Mouse (Mus musculus) Patski (cell line): ENCODE measurements around the gene C1qtnf9. TPM values are rescaled to one million over a fixed set of nuclear protein-coding genes. Genes with fewer than 3 reads are reported as not detected.

Experiments used
- ATAC-seq: fragments of 100-300 bp; one replicate; pipeline ENCODE4 v1.8.0; 2021
- CTCF ChIA-PET: fragments of 350-600 bp; sonication (Branson Sonifier 250); formaldehyde crosslinking; loops from one replicate; lab custom pipeline; 2022; ENCODE audit warnings: inconsistent platforms; lab: Charles Lee
- POLR2A ChIA-PET: fragments of 350-600 bp; sonication (Branson Sonifier 250); formaldehyde crosslinking; loops from one replicate; lab custom pipeline; 2022; ENCODE audit warnings: antibody characterized with exemption, inconsistent platforms; lab: Charles Lee
- DNase-seq: peaks from one replicate; pipeline ENCODE4 v3.0.0-alpha.2; 2011; ENCODE audit warnings: low read depth, low spot score
- H3K27me3 ChIP-seq: fragments of 371-371 bp; one replicate; pipeline ENCODE4 v1.5.1; 2021
- CTCF ChIP-seq: fragments of 100-300 bp; IDR thresholded peaks from one replicate; pipeline ENCODE4 v1.5.1; 2021
- in situ Hi-C: fragments of 300-500 bp; cut with MboI; formaldehyde crosslinking; loops from 3 replicates; pipeline ENCODE4 v1.11.1; 2018; ENCODE audit warnings: low pct_unique_long_range_greater_than_20kb, mixed read lengths
- polyA plus RNA-seq: library from polyadenylated mRNA; unstranded; gene quantifications from one replicate; pipeline ENCODE4 v1.2.3, GENCODE M21; 2021

The C1qtnf9 gene
- polyA plus RNA-seq, 1 experiment from 2014 or later, result not detected

DNA sequence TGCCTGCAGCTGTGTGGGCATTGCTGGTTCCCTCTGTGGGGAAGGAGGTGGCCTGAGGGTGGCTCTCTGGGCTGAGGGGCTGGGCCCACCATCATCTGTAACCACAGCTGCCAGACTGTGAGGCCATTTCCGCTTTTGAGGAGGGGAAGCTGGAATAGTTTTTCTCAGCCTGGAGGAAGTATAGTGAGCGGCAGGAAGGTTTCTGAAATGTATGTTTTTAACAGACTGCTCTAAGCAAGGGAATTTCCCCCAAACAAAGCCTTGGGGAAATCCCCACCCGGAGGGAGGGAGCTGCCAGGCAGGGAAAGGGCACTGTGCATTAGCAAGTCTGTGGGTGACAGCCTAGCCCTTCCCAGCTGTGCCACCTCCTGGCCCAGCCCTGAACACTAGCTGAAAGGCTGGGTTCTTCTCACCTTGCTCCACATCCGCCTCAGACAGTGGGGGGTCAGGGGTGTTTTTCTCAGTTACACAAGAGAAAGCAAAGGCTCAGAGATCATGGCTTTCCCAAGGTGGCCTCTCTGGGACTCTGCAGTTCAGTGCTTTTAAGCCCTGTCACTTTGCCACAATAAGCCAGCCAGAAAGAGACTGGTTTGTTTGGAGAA, 31.2 kb upstream of the C1qtnf9 start:
- no peaks in the 10 kb centered on the region for H3K27me3 ChIP-seq
- ATAC-seq, result peak; percentile 20
- DNase-seq, result no peak
- in situ Hi-C loops, result no loop called here
- CTCF ChIA-PET, result interaction anchor here (0.9 kb wide), 1 partner anchor 30 kb away, joined by 3 read pairs; no protein-coding TSS in a partner anchor
- POLR2A ChIA-PET, result interaction anchor here (0.5 kb wide), 1 partner anchor 1288 kb away, joined by 14 read pairs; no protein-coding TSS in a partner anchor
- no peak for TF ChIP-seq CTCF

- H3K27me3 ChIP-seq, result no peaks in the 10 kb centered on the region
- ChIA-PET CTCF (interaction anchor here (0.9 to 1.5 kb wide), 3 partner anchors 29 to 47 kb away, joined by 3 read pairs; partner anchors contain the start of gene Mipep), POLR2A (interaction anchor here (0.5 kb wide), 1 partner anchor 1288 kb away, joined by 14 read pairs; no protein-coding TSS in a partner anchor)
- ATAC-seq (no peak), DNase-seq (no peak)
- in situ Hi-C loops, result no loop called here
- no peak for TF ChIP-seq CTCF
These were observed 30.7 kb upstream of the C1qtnf9 start for GRCm38 (mm10) chr14:60737202-60737611.

DNA sequence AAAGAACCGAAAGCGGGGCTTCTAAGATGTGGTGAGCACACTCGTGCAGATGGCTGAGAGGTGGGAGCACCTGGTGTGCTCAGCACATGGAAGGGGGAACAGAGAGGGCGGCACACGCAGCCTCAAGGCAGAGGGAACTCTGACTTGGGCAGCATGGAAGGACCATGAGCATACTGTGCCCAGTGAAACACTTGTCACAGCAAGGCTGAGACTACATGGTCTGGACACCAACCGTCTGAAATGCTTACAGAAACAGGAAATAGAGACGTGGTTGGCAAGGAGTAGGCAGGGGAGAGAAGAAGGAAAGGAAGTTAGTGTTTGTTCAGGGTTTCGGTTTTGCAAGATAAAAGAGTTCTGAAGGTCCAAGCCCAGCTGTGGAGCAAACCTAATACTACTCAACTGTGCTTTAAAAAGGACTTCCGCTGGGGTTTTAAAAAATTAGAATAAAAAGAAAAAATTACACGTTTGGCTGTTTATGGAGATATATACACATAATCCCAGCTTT, 29.4 kb upstream of the C1qtnf9 start:
- in situ Hi-C loops, result no loop called here
- no peaks in the 10 kb centered on the region for H3K27me3 ChIP-seq
- DNase-seq (no peak), ATAC-seq (no peak)
- no peak for TF ChIP-seq CTCF
- ChIA-PET POLR2A (no interaction called here), CTCF (interaction anchor here (1.2 to 1.5 kb wide), 2 partner anchors 32 to 46 kb away, joined by 3 read pairs; partner anchors contain the start of gene Mipep)

- no peak for TF ChIP-seq CTCF
- ChIA-PET CTCF (no interaction called here), POLR2A (no interaction called here)
- no peak for DNase-seq
- H3K27me3 ChIP-seq, result no peaks in the 10 kb centered on the region
- no peak for ATAC-seq
- in situ Hi-C loops, result no loop called here
These were observed 28.8 kb upstream of the C1qtnf9 start for GRCm38 (mm10) chr14:60739155-60739554.

DNA sequence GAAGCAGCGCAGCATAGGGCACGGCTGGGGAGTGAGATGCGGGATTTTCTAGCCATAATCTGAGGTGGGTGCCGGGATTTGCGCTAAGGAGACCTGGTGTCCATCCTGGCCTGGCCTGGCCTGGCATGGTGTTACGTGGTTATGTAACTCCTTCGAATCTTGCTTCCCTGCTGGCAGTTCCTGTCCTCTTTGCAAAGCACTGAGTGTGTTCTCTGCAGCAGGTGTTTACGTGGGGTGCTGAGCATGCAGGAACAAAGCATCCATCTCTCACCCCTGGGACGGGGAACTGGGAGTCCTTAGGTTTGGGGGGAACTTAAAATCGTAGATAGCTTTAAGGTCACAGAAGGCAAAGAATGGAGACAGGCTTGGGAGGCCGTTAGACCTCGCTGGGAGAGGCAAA, 28.3 kb upstream of the C1qtnf9 start:
- POLR2A ChIA-PET, result no interaction called here
- no peaks in the 10 kb centered on the region for H3K27me3 ChIP-seq
- no peak for DNase-seq
- no peak for ATAC-seq
- in situ Hi-C loops, result no loop called here
- TF ChIP-seq CTCF, result no peak
- CTCF ChIA-PET, result interaction anchor here (3.3 kb wide), 1 partner anchor 31 kb away, joined by 21 read pairs; no protein-coding TSS in a partner anchor

DNA sequence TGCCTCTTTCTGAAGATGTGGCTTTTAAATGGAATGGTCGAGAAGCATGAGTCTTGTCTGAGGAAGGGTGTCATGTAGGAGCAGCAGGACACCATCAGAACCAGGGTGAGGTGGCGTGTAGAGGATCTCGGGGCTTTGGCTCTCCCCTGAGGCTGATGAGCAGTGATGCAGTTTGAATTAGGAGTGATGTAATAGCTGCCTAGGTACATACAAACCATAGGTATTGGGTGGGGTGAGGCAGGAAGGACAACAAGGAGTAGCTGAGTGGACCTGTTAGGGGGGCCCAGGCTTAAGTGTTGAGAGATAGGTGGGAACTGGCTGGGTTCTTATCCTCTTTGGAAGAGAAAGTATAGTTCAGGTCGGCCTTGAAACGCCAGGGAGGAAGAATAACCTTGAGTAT, 27.4 kb upstream of the C1qtnf9 start:
- ChIA-PET POLR2A (no interaction called here), CTCF (interaction anchor here (3.3 kb wide), 1 partner anchor 30 kb away, joined by 21 read pairs; no protein-coding TSS in a partner anchor)
- DNase-seq (no peak), ATAC-seq (no peak)
- TF ChIP-seq CTCF, result no peak
- no peaks in the 10 kb centered on the region for H3K27me3 ChIP-seq
- in situ Hi-C loops, result no loop called here

- POLR2A ChIA-PET, result no interaction called here
- ATAC-seq (no peak), DNase-seq (no peak)
- in situ Hi-C loops, result no loop called here
- no peaks in the 10 kb centered on the region for H3K27me3 ChIP-seq
- CTCF ChIA-PET, result interaction anchor here (3.3 kb wide), 1 partner anchor 30 kb away, joined by 21 read pairs; no protein-coding TSS in a partner anchor
- no peak for TF ChIP-seq CTCF
These were observed 26.9 kb upstream of the C1qtnf9 start for GRCm38 (mm10) chr14:60741033-60741432.

DNA sequence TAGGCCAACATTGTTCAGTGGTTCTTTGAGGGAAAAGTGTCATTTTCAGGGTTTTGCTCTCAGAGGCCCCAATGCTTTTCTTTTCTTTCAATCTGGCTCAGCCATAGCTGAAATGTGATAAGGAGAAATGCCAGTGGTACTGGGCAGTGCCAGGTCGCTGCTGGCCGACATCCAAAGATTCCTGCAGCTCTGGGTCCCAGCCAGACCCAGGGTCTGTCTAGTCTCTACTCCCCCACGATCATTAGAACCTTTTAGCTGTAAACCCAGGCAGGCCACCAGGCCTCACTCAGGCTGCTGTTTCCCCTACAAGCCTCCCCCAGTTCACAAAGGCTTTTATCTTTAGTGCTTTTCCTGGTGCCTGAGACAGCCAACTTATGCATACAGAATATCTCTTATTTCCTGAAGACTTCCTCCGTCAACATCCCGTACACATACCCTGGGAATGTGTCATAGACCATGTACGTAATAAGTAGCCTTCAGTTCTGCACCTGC, 26.4 kb upstream of the C1qtnf9 start:
- in situ Hi-C loops, result no loop called here
- ChIA-PET CTCF (interaction anchor here (1.3 to 3.3 kb wide), 2 partner anchors 29 to 35 kb away, joined by 3 to 21 read pairs; no protein-coding TSS in a partner anchor), POLR2A (no interaction called here)
- ATAC-seq, result no peak
- no peak for TF ChIP-seq CTCF
- DNase-seq, result no peak
- no peaks in the 10 kb centered on the region for H3K27me3 ChIP-seq

DNA sequence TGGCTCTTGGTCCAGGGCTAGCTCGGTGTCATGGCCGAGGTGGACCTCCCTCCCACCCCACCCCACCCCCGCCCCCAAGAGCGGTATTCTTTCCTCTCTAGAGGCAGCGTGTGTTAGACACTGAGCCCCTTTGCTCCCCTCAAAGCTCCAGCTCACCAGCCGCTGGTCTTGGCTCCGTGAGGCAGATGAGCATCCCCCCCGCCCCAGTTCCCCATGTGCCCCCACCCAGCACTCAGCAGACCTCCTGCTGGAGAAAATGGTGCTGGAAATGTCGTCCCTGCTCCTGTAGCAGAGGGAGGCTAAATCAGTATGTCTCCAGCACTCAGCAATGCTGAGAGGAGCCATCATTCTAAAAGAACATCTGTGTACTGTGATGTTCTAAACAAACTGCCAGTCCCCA, 24.3 kb upstream of the C1qtnf9 start:
- no peaks in the 10 kb centered on the region for H3K27me3 ChIP-seq
- POLR2A ChIA-PET, result no interaction called here
- DNase-seq (no peak), ATAC-seq (no peak)
- no peak for TF ChIP-seq CTCF
- in situ Hi-C loops, result no loop called here
- CTCF ChIA-PET, result interaction anchor here (0.7 kb wide), 1 partner anchor 27 kb away, joined by 4 read pairs; no protein-coding TSS in a partner anchor

GRCm38 (mm10) chr14:60745201-60745600, 22.7 kb upstream of the C1qtnf9 start:
- no peak for DNase-seq
- in situ Hi-C loops, result no loop called here
- no peak for TF ChIP-seq CTCF
- no peaks in the 10 kb centered on the region for H3K27me3 ChIP-seq
- ATAC-seq, result no peak
- CTCF ChIA-PET, result interaction anchor here (0.9 to 1.3 kb wide), 2 partner anchors 9 to 26 kb away, joined by 3 to 4 read pairs; no protein-coding TSS in a partner anchor
- POLR2A ChIA-PET, result interaction anchor here (0.7 kb wide), 1 partner anchor 13 kb away, joined by 3 read pairs; no protein-coding TSS in a partner anchor

GRCm38 (mm10) chr14:60746141-60746540, 21.8 kb upstream of the C1qtnf9 start:
- H3K27me3 ChIP-seq, result no peaks in the 10 kb centered on the region
- ChIA-PET CTCF (interaction anchor here (0.9 to 1.4 kb wide), 3 partner anchors 8 to 25 kb away, joined by 3 to 4 read pairs (median 3); no protein-coding TSS in a partner anchor), POLR2A (no interaction called here)
- DNase-seq, result no peak
- TF ChIP-seq CTCF, result no peak
- in situ Hi-C loops, result no loop called here
- ATAC-seq, result no peak
